Mouse (Mus musculus): ENCODE measurements around the gene Car10. TPM values are rescaled to one million over a fixed set of nuclear protein-coding genes. Genes with fewer than 3 reads are reported as not detected.

Gene Car10
- total RNA-seq, 2 experiments from 2014 or later, result 71.9 to 72.1 TPM

- DNase-seq (ENCODE audit: extremely low spot score in 1 of 2, low spot score in 2 of 2), result no peak
- intact Hi-C loops (cut with DNase I), result no loop called here
Observed at GRCm38 (mm10) chr11:93137841-93138240, 40.0 kb downstream of the Car10 start.

- intact Hi-C loops (cut with DNase I), result loop anchor here (10.0 kb wide), 2 partner anchors 133 to 673 kb away; no protein-coding TSS in a partner anchor
- no peak for DNase-seq (ENCODE audit: extremely low spot score in 1 of 2, low spot score in 2 of 2)
Observed at GRCm38 (mm10) chr11:93141727-93142126, 43.9 kb downstream of the Car10 start.

GRCm38 (mm10) chr11:93144544-93144943 is 46.7 kb downstream of the Car10 start:
- DNase-seq (ENCODE audit: extremely low spot score in 1 of 2, low spot score in 2 of 2), result peak in 1 of 2 experiments; percentile 51
- intact Hi-C loops (cut with DNase I), result loop anchor here (2.0 to 10.0 kb wide), 3 partner anchors 130 to 670 kb away; no protein-coding TSS in a partner anchor

DNA sequence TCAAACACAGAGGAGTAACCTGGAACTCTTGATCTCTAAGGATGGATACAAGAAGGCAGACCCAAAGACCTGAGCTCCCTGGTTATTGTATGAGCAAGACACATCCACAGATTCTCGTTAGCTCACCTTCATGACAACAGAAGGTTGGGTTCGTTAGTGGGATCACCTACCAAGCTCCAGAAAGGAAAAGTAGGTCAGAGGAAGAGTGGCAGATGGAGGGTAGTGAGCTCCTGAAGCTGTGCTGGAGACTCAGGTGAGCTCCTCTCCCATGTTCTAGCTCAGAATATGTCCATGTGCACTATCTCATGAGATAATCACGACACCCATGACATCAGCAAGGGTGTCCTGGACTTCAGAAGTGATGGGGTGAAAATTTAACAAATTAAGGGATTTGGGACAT is 57.1 kb downstream of the Car10 start:
- no peak for DNase-seq (ENCODE audit: extremely low spot score in 1 of 2, low spot score in 2 of 2)
- intact Hi-C loops (cut with DNase I), result no loop called here

- no peak for DNase-seq (ENCODE audit: extremely low spot score in 1 of 2, low spot score in 2 of 2)
- intact Hi-C loops (cut with DNase I), result no loop called here
Observed at GRCm38 (mm10) chr11:93172430-93172829, 74.6 kb downstream of the Car10 start.

DNA sequence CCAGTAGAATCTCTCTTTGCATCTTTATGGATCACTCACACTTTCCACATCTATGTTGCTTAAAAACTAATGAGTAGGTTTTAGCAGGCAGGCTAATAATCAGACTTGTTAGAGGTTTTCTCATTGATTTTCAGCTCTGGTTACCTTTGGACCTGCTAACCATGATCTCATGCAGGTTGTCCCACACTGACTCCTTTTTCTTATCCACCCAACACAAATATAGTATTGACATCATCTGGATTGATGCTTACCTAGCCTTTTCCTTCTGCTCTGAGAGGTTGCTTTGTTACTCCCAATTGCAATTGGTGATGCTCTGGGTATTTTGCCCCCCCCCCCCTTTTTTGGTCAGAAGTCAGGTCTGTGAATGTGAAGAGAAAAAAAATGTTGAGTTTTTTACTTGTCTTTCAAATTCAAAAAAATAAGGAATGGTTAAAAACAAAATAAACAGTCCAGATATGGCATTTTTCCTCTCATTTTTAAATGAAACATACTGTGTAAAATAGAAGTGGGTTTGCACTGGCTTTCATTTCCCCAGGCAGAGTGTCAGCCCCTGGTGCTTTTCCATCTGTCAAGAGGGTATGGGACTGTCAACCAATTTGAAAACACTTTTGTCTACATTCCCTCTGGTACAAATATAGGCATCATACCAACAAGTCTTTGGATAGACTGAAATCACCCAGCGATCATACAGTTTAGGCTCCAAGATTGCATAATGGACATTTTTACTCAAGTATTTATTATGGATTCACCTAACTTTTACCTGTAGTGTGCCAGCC is 75.9 kb downstream of the Car10 start:
- DNase-seq (ENCODE audit: extremely low spot score in 1 of 2, low spot score in 2 of 2), result no peak
- intact Hi-C loops (cut with DNase I), result no loop called here

GRCm38 (mm10) chr11:93185477-93185876 is 87.6 kb downstream of the Car10 start:
- peak in 1 of 2 experiments; percentile 1 for DNase-seq (ENCODE audit: extremely low spot score in 1 of 2, low spot score in 2 of 2)
- intact Hi-C loops (cut with DNase I), result no loop called here

DNA sequence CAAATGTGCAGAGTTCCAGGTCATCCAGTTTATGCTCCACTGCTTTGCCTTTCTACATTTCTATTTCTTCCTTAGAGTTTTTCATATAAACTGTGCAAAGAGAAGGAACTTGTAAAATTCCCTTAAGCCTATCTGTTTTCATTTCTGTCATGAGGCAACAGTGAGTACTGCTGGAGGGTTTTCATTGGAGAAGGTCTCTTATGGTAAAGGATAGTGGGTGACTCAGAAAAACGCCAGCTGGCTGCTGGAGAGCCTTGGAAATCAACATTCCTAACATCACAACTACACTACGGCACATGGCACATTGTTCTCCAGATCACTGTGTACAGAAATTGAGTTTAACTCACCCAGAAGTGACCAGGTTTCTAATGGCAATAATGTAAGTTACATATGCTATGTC is 88.3 kb downstream of the Car10 start:
- no peak for DNase-seq (ENCODE audit: extremely low spot score in 1 of 2, low spot score in 2 of 2)
- intact Hi-C loops (cut with DNase I), result no loop called here

- intact Hi-C loops (cut with DNase I), result no loop called here
- no peak for DNase-seq (ENCODE audit: extremely low spot score in 1 of 2, low spot score in 2 of 2)
Observed at GRCm38 (mm10) chr11:93188621-93189020, 90.8 kb downstream of the Car10 start.

DNA sequence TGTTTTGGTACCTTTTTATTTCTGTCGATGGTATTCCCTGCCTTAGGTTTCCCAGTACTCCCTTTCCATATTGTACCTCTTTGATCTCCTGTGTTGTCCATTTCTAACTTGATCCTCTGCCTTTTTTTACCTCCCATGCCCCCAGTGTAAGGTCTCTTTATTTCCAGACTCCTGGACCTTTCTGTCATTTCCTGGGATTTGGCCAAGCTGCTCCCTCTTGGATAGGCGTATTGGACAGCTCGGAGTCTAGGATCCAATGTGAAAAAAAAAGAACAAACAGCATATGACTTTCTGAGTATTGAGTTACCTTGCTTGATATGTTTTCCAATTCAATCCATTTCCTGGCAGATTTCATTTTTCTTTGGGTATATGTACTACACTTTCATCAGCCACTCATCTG is 102.2 kb downstream of the Car10 start:
- DNase-seq (ENCODE audit: extremely low spot score in 1 of 2, low spot score in 2 of 2), result no peak
- intact Hi-C loops (cut with DNase I), result no loop called here

DNA sequence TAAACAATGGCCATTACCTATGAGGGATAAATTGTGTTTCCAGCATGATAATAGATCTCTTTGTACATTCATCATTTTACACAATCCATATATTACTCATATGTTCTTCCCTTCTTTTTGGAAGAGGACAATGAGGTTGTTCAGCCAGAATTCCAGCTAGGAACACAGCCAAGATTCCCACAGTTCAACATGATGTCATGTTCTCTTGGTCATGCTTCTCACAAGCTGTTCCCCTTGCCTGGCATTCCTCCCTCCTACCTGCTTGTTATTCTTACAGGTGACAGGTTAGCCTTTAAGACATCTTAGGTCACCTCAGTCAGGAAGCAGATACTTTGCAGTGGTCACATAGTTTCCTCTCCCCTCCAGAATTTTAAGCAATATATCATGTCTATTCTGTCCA is 119.6 kb downstream of the Car10 start:
- intact Hi-C loops (cut with DNase I), result no loop called here

GRCm38 (mm10) chr11:93230057-93230456 is 132.2 kb downstream of the Car10 start:
- no peak for DNase-seq (ENCODE audit: extremely low spot score in 1 of 2, low spot score in 2 of 2)
- intact Hi-C loops (cut with DNase I), result no loop called here

More for the DNA sequence above, 119.6 kb downstream of the Car10 start:
- no peak for DNase-seq (ENCODE audit: extremely low spot score in 1 of 2, low spot score in 2 of 2)

- intact Hi-C loops (cut with DNase I), result no loop called here
- DNase-seq (ENCODE audit: extremely low spot score in 1 of 2, low spot score in 2 of 2), result no peak
Observed at GRCm38 (mm10) chr11:93249771-93250265, 152.0 kb downstream of the Car10 start.

DNA sequence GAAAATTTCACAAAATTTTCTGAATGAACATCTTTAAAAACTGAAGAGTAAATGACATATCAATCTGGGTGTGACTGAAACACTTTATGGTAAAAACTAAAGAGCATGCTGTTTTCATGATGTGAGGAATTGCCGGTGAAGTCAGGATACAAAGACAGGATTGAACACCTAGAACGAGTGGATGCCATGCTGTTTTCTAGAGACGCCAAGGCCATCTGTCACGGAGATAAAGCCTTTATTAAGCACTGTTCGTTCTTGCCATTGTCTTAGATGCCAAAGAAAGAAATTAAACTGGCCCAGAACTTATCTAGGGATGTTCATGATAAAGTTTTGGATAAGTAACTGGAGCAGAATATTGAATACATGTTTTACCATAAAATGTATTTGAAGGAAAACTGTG is 153.9 kb downstream of the Car10 start:
- no peak for DNase-seq (ENCODE audit: extremely low spot score in 1 of 2, low spot score in 2 of 2)
- intact Hi-C loops (cut with DNase I), result no loop called here

DNA sequence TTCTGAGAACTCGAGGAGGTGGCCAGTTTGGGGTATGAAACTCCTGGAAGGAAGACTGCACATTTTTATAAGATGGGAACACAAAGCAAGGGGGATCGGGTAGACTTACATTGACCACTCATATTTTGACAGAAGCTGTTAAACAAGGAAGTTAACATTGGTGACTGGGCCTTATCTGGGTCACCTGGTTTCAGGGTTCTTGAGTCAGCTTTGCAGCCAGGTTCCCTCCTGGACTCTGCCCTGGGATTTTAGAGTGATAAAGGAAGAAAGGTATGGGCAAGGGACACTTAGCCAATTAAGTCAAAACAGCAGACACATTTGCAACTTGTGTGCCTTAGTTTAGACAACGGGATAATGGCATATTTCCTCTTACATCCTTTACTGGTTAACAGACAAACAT is 166.2 kb downstream of the Car10 start:
- no peak for DNase-seq (ENCODE audit: extremely low spot score in 1 of 2, low spot score in 2 of 2)
- intact Hi-C loops (cut with DNase I), result no loop called here

- no peak for DNase-seq (ENCODE audit: extremely low spot score in 1 of 2, low spot score in 2 of 2)
- intact Hi-C loops (cut with DNase I), result loop anchor here (10.0 kb wide), 1 partner anchor 127 kb away; no protein-coding TSS in a partner anchor
Observed at GRCm38 (mm10) chr11:93272016-93272415, 174.2 kb downstream of the Car10 start.

DNA sequence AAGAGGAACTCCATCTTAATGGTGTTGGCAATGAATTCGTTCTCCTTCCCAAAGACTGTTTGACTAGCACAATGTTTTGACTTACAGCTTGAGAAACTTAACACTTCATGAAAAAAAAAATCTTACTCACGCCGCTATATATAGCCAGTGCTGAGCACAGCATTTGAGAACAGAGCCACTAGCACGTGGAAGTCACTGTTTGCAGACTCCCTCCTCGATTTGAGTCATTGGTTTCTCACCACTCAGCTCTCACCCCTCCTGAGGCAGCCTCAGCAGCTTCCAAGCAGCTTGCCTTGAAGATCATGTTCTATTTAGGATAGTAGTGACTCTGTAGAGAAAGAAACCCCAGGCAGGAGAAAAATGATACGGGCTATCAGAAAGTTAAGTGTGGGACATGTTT is 176.1 kb downstream of the Car10 start:
- peak; percentile 33 to 55 for DNase-seq (ENCODE audit: extremely low spot score in 1 of 2, low spot score in 2 of 2)
- intact Hi-C loops (cut with DNase I), result loop anchor here (10.0 kb wide), 1 partner anchor 129 kb away; no protein-coding TSS in a partner anchor

- intact Hi-C loops (cut with DNase I), result no loop called here
- no peak for DNase-seq (ENCODE audit: extremely low spot score in 1 of 2, low spot score in 2 of 2)
Observed at GRCm38 (mm10) chr11:93293661-93294060, 195.8 kb downstream of the Car10 start.

GRCm38 (mm10) chr11:93309981-93310380 is 212.2 kb downstream of the Car10 start:
- intact Hi-C loops (cut with DNase I), result no loop called here
- no peak for DNase-seq (ENCODE audit: extremely low spot score in 1 of 2, low spot score in 2 of 2)

- intact Hi-C loops (cut with DNase I), result no loop called here
- no peak for DNase-seq (ENCODE audit: extremely low spot score in 1 of 2, low spot score in 2 of 2)
Observed at GRCm38 (mm10) chr11:93337756-93338155, 239.9 kb downstream of the Car10 start.

Measured in left cerebral cortex, postnatal 10 days (tissue).